Mouse (Mus musculus) testis, adult 2 months (tissue): Measurements from ENCODE around the gene Tsc22d4.

Source experiments
- CTCF ChIP-seq: fragments of 200-500 bp; IDR thresholded peaks from 2 replicates; pipeline ENCODE4 v1.5.1; 2012; ENCODE audit warnings: low read depth, mild to moderate bottlenecking, inconsistent platforms, low read length, moderate library complexity; ENCODE audit not compliant: control insufficient read depth, insufficient read depth, insufficient replicate concordance
- POLR2A ChIP-seq: fragments of 200-500 bp; IDR thresholded peaks from 2 replicates; pipeline ENCODE4 v1.6.1; 2012; ENCODE audit warnings: low read depth, mild to moderate bottlenecking, inconsistent platforms, low read length, moderate library complexity; ENCODE audit not compliant: control insufficient read depth

DNA sequence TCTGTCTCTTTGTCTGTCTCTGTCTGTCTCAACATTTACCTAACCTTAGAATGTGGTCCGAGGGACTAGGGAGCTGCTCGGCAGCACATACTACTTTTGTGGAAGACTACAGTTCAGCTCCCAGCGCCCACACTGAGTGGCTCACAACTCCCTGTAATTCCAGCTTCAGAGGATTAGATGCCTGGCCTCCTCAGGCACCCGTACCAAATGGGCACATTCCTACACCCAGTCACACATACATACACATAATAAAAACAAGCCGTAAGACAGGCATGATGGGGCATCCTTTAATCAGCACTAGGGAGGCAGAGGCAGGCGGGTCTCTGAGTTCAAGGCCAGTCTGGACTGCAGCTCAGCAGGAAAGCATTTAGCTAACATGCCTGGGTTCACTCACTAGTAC, 2.7 kb upstream of the Tsc22d4 start:
- TF ChIP-seq POLR2A (no peak), CTCF (no peak)
